Mouse (Mus musculus) thymus, adult 2 months (tissue): Measurements from ENCODE around the gene Cmah.

Source experiments
- CTCF ChIP-seq: fragments of 200-500 bp; IDR thresholded peaks from 2 replicates; pipeline ENCODE4 v1.5.1; 2012; ENCODE audit warnings: mild to moderate bottlenecking, control low read depth, low read length, moderate library complexity, borderline replicate concordance; ENCODE audit not compliant: control insufficient read depth, poor library complexity, insufficient read depth; ENCODE audit errors: extremely low read depth
- POLR2A ChIP-seq: fragments of 200-500 bp; IDR thresholded peaks from 2 replicates; pipeline ENCODE4 v1.6.1; 2012; ENCODE audit warnings: mild to moderate bottlenecking, low read length, control low read depth, moderate library complexity; ENCODE audit not compliant: control insufficient read depth, poor library complexity, insufficient read depth; ENCODE audit errors: extremely low read depth

DNA sequence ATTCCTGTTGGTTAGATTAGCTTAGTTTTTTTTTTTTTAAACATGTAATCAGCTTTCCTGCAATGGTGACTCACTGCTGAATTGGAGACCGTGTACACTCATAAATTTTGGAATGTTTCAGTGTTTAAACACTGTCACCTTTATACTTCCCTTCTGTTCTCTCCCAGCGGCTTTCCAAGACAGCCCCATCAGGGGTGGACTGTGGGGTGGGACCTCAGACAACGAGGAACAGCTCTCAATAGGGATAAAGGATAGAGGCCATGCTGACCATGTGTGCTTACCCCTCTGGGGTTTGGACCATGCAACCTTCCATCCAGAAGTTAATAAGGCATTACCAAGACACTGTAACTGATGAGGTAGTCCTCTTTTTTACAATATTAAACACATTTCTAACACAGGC, 5.3 kb downstream of the Cmah start:
- TF ChIP-seq CTCF (no peak), POLR2A (no peak)
